Mouse (Mus musculus): ENCODE results near the gene Defa25. TPM values are rescaled to one million over a fixed set of nuclear protein-coding genes. Genes with fewer than 3 reads are reported as not detected.
"Not testable (repeated sequence)": the region's sequence is repeated elsewhere in the genome, so short reads cannot be mapped to it uniquely, and the experiment has no call there.

Gene Defa25
- polyA plus RNA-seq (2014; fragmentation: Nextera tagmentation; extraction: Ambion mirVana): not detected in 2 replicates

- DNase-seq (ENCODE audit: low spot score); ATAC-seq (replicated peaks; ENCODE audit: low FRiP score); H3K4me1 ChIP-seq (replicated peaks; ENCODE audit: control insufficient read depth, insufficient read depth, low read length); H3K9me3 ChIP-seq (ENCODE audit: control insufficient read depth, low read length); H3K4me2 ChIP-seq; H3K36me3 ChIP-seq (ENCODE audit: control insufficient read depth, insufficient read depth, low read length); H3K9ac ChIP-seq (ENCODE audit: low read depth, low read length); H3K27ac ChIP-seq (ENCODE audit: low read depth, low read length); H3K4me3 ChIP-seq (ENCODE audit: low read depth, low read length); H3K27me3 ChIP-seq (replicated peaks; ENCODE audit: control insufficient read depth, insufficient read depth, low read length): not testable (repeated sequence)
Measured at GRCm38 (mm10) chr8:21084142-21084541, at the start of gene Defa25. TSS of gene Defa25 (plus strand) at chr8:21084442.

- not testable (repeated sequence) for ATAC-seq (replicated peaks; ENCODE audit: low FRiP score); H3K4me2 ChIP-seq; DNase-seq (ENCODE audit: low spot score); H3K4me3 ChIP-seq (ENCODE audit: low read depth, low read length); H3K9ac ChIP-seq (ENCODE audit: low read depth, low read length); H3K36me3 ChIP-seq (ENCODE audit: control insufficient read depth, insufficient read depth, low read length); H3K9me3 ChIP-seq (ENCODE audit: control insufficient read depth, low read length); H3K4me1 ChIP-seq (replicated peaks; ENCODE audit: control insufficient read depth, insufficient read depth, low read length); H3K27ac ChIP-seq (ENCODE audit: low read depth, low read length); H3K27me3 ChIP-seq (replicated peaks; ENCODE audit: control insufficient read depth, insufficient read depth, low read length)
- no CpG with 5 or more reads among the region's 1 CpGs for WGBS
Measured at GRCm38 (mm10) chr8:21054747-21055146, 29.5 kb upstream of the Defa25 start, which contains the start of gene Defa23. TSS of gene Defa23 (plus strand) at chr8:21055047.

- H3K9me3 ChIP-seq (ENCODE audit: control insufficient read depth, low read length); H3K9ac ChIP-seq (ENCODE audit: low read depth, low read length); ATAC-seq (replicated peaks; ENCODE audit: low FRiP score); H3K4me2 ChIP-seq; H3K36me3 ChIP-seq (ENCODE audit: control insufficient read depth, insufficient read depth, low read length); H3K27me3 ChIP-seq (replicated peaks; ENCODE audit: control insufficient read depth, insufficient read depth, low read length); DNase-seq (ENCODE audit: low spot score); H3K4me3 ChIP-seq (ENCODE audit: low read depth, low read length); H3K4me1 ChIP-seq (replicated peaks; ENCODE audit: control insufficient read depth, insufficient read depth, low read length); H3K27ac ChIP-seq (ENCODE audit: low read depth, low read length): not testable (repeated sequence)
- 80% methylated on average over 1 of the region's 1 CpGs for WGBS
Measured at GRCm38 (mm10) chr8:21064738-21065137, 19.5 kb upstream of the Defa25 start, which contains the start of gene Defa35. TSS of gene Defa35 (plus strand) at chr8:21065038.

- ATAC-seq (replicated peaks; ENCODE audit: low FRiP score) (no peak), DNase-seq (ENCODE audit: low spot score) (no peak)
Measured at GRCm38 (mm10) chr8:21093106-21093505, 8.9 kb downstream of the Defa25 start.

GRCm38 (mm10) chr8:21095950-21096349, 11.7 kb downstream of the Defa25 start, which contains the start of gene Gm14851:
TSS of gene Gm14851 (minus strand) at chr8:21096050.
- H3K9ac ChIP-seq (ENCODE audit: low read depth, low read length); DNase-seq (ENCODE audit: low spot score); H3K4me3 ChIP-seq (ENCODE audit: low read depth, low read length); H3K27me3 ChIP-seq (replicated peaks; ENCODE audit: control insufficient read depth, insufficient read depth, low read length); ATAC-seq (replicated peaks; ENCODE audit: low FRiP score); H3K9me3 ChIP-seq (ENCODE audit: control insufficient read depth, low read length); H3K27ac ChIP-seq (ENCODE audit: low read depth, low read length); H3K4me1 ChIP-seq (replicated peaks; ENCODE audit: control insufficient read depth, insufficient read depth, low read length); H3K36me3 ChIP-seq (ENCODE audit: control insufficient read depth, insufficient read depth, low read length); H3K4me2 ChIP-seq: not testable (repeated sequence)
- no CpG with 5 or more reads among the region's 2 CpGs for WGBS

More at GRCm38 (mm10) chr8:21093106-21093505, 8.9 kb downstream of the Defa25 start:
- Histone ChIP-seq H3K4me1 (replicated peaks; ENCODE audit: control insufficient read depth, insufficient read depth, low read length) (no peaks in the 10 kb centered on the region), H3K4me3 (ENCODE audit: low read depth, low read length) (no peak overlapping the region), H3K36me3 (ENCODE audit: control insufficient read depth, insufficient read depth, low read length) (no peaks in the 10 kb centered on the region), H3K9ac (ENCODE audit: low read depth, low read length) (no peak overlapping the region), H3K27ac (ENCODE audit: low read depth, low read length) (no peak overlapping the region), H3K9me3 (ENCODE audit: control insufficient read depth, low read length) (no peaks in the 10 kb centered on the region), H3K4me2 (no peak overlapping the region), H3K27me3 (replicated peaks; ENCODE audit: control insufficient read depth, insufficient read depth, low read length) (no peaks in the 10 kb centered on the region)
- 39% methylated on average over 4 of the region's 4 CpGs for WGBS

GRCm38 (mm10) chr8:21134342-21134741, 50.1 kb downstream of the Defa25 start, which contains the start of gene Defa30:
TSS of gene Defa30 (plus strand) at chr8:21134642.
- H3K27ac ChIP-seq (ENCODE audit: low read depth, low read length); ATAC-seq (replicated peaks; ENCODE audit: low FRiP score); H3K4me1 ChIP-seq (replicated peaks; ENCODE audit: control insufficient read depth, insufficient read depth, low read length); H3K9me3 ChIP-seq (ENCODE audit: control insufficient read depth, low read length); H3K27me3 ChIP-seq (replicated peaks; ENCODE audit: control insufficient read depth, insufficient read depth, low read length); DNase-seq (ENCODE audit: low spot score); H3K36me3 ChIP-seq (ENCODE audit: control insufficient read depth, insufficient read depth, low read length); H3K9ac ChIP-seq (ENCODE audit: low read depth, low read length); H3K4me3 ChIP-seq (ENCODE audit: low read depth, low read length); H3K4me2 ChIP-seq: not testable (repeated sequence)
- WGBS: 45% methylated on average over 3 of the region's 3 CpGs

Other genes with a start within 250 kb of the Defa25 start
- not detected in 2 replicates for gene Defb33, start 191.8 kb upstream of the Defa25 start, polyA plus RNA-seq (2014; fragmentation: Nextera tagmentation; extraction: Ambion mirVana)
- not detected in 2 replicates for gene Gm15056, start 181.8 kb upstream of the Defa25 start, polyA plus RNA-seq (2014; fragmentation: Nextera tagmentation; extraction: Ambion mirVana)
- gene Gm6040, start 162.4 kb upstream of the Defa25 start, polyA plus RNA-seq (2014; fragmentation: Nextera tagmentation; extraction: Ambion mirVana): not detected in 2 replicates
- gene AY761185, start 139.7 kb upstream of the Defa25 start, polyA plus RNA-seq (2014; fragmentation: Nextera tagmentation; extraction: Ambion mirVana): not detected in 2 replicates
- not detected in 2 replicates for gene Defa21, start 58.9 kb upstream of the Defa25 start, polyA plus RNA-seq (2014; fragmentation: Nextera tagmentation; extraction: Ambion mirVana)
- not detected in 2 replicates for gene Defa23, start 29.4 kb upstream of the Defa25 start, polyA plus RNA-seq (2014; fragmentation: Nextera tagmentation; extraction: Ambion mirVana)
- gene Defa35, start 19.4 kb upstream of the Defa25 start, polyA plus RNA-seq (2014; fragmentation: Nextera tagmentation; extraction: Ambion mirVana): not detected in 2 replicates
- not detected in 2 replicates for gene Gm14851, start 11.6 kb downstream of the Defa25 start, polyA plus RNA-seq (2014; fragmentation: Nextera tagmentation; extraction: Ambion mirVana)
- not detected in 2 replicates for gene Defa30, start 50.2 kb downstream of the Defa25 start, polyA plus RNA-seq (2014; fragmentation: Nextera tagmentation; extraction: Ambion mirVana)
- gene Defa22, start 77.8 kb downstream of the Defa25 start, polyA plus RNA-seq (2014; fragmentation: Nextera tagmentation; extraction: Ambion mirVana): not detected in 2 replicates
- not detected in 2 replicates for gene Defa31, start 107.2 kb downstream of the Defa25 start, polyA plus RNA-seq (2014; fragmentation: Nextera tagmentation; extraction: Ambion mirVana)
- not detected in 2 replicates for gene Gm15293, start 117.1 kb downstream of the Defa25 start, polyA plus RNA-seq (2014; fragmentation: Nextera tagmentation; extraction: Ambion mirVana)
- gene Gm15292, start 165.3 kb downstream of the Defa25 start, polyA plus RNA-seq (2014; fragmentation: Nextera tagmentation; extraction: Ambion mirVana): not detected in 2 replicates
- not detected in 2 replicates for gene Defa27, start 231.1 kb downstream of the Defa25 start, polyA plus RNA-seq (2014; fragmentation: Nextera tagmentation; extraction: Ambion mirVana)
- gene Defa29, start 242.6 kb downstream of the Defa25 start, polyA plus RNA-seq (2014; fragmentation: Nextera tagmentation; extraction: Ambion mirVana): not detected in 2 replicates

Data from liver, embryonic 11.5 days (tissue).